Mouse (Mus musculus) CH12.LX (cell line): Measurements from ENCODE around the gene Arel1. TPM values are rescaled to one million over a fixed set of nuclear protein-coding genes. Genes with fewer than 3 reads are reported as not detected.

Experiments
- DNase-seq: peaks from one replicate; pipeline ENCODE4 v3.0.0-alpha.2; 2013; ENCODE audit errors: extremely low read depth
- H3K27ac ChIP-seq: 2 replicates; pipeline ENCODE4 v1.5.1; 2012; ENCODE audit warnings: low read depth, mild to moderate bottlenecking, control low read depth, moderate library complexity; ENCODE audit not compliant: insufficient read depth
- H3K27me3 ChIP-seq: replicated peaks from 2 replicates; pipeline ENCODE3; 2012; ENCODE audit warnings: inconsistent platforms
- H3K36me3 ChIP-seq, 2 experiments: replicated peaks in 1 of 2; 2 replicates each; pipeline versions ENCODE3 to v1.6.1; 2012; ENCODE audit warnings: inconsistent platforms in 1 of 2, low read length in 1 of 2, mild to moderate bottlenecking in 1 of 2, mixed read lengths in 1 of 2, moderate library complexity in 1 of 2; ENCODE audit not compliant: control insufficient read depth in 1 of 2, insufficient read depth in 1 of 2
- H3K4me1 ChIP-seq, 2 experiments: 2 replicates each; pipeline ENCODE4 v1.6.1; 2012; ENCODE audit warnings: inconsistent platforms in 1 of 2, moderate library complexity in 1 of 2; ENCODE audit not compliant: insufficient read depth in 2 of 2, control insufficient read depth in 1 of 2
- H3K4me2 ChIP-seq: 2 replicates; pipeline ENCODE4 v1.6.1; 2012; ENCODE audit warnings: low read depth, mild to moderate bottlenecking, control low read depth; ENCODE audit not compliant: poor library complexity, insufficient read depth, severe bottlenecking
- H3K4me3 ChIP-seq, 3 experiments: fragments of 150-350 bp in 1 of 3; sonication (generic) in 1 of 3; replicated peaks in 1 of 3; 2 replicates each; pipeline versions ENCODE3 to v1.5.1; 2011 to 2012; ENCODE audit warnings: low read depth in 2 of 3, low read length in 2 of 3, mild to moderate bottlenecking in 2 of 3, moderate library complexity in 2 of 3, control low read depth in 1 of 3, improper control_type of control experiment in 1 of 3, inconsistent platforms in 1 of 3, mixed read lengths in 1 of 3; ENCODE audit not compliant: poor library complexity in 1 of 3
- H3K79me2 ChIP-seq: replicated peaks from 2 replicates; pipeline ENCODE4 v1.6.1; 2012; ENCODE audit warnings: mild to moderate bottlenecking, moderate library complexity; ENCODE audit not compliant: control insufficient read depth, poor library complexity, insufficient read depth, severe bottlenecking; ENCODE audit errors: extremely low read depth
- H3K9ac ChIP-seq: 2 replicates; pipeline ENCODE4 v1.6.1; 2012; ENCODE audit warnings: low read depth, mild to moderate bottlenecking, control low read depth, moderate library complexity; ENCODE audit not compliant: insufficient read depth
- H3K9me3 ChIP-seq: replicated peaks from 2 replicates; pipeline ENCODE3; 2012; ENCODE audit warnings: low read length, inconsistent platforms, mixed read lengths
- CHD1 ChIP-seq: IDR thresholded peaks from 2 replicates; pipeline ENCODE4 v1.6.1; 2012; ENCODE audit warnings: low read depth, low read length, improper control_type of control experiment, inconsistent platforms
- EP300 ChIP-seq: IDR thresholded peaks from 2 replicates; pipeline ENCODE4 v1.6.1; 2011; ENCODE audit warnings: low read length, improper control_type of control experiment
- ETS1 ChIP-seq: conservative IDR thresholded peaks from 2 replicates; pipeline ENCODE4 v1.6.1; 2012; ENCODE audit warnings: low read depth, mild to moderate bottlenecking, inconsistent platforms, low read length, improper control_type of control experiment, moderate library complexity
- GABPA ChIP-seq: IDR thresholded peaks from 2 replicates; pipeline ENCODE4 v1.6.1; 2012; ENCODE audit warnings: low read depth, low read length, improper control_type of control experiment, inconsistent platforms; ENCODE audit not compliant: insufficient replicate concordance
- JUN ChIP-seq: IDR thresholded peaks from 2 replicates; pipeline ENCODE4 v1.6.1; 2011; ENCODE audit warnings: low read depth, mild to moderate bottlenecking, low read length, improper control_type of control experiment, moderate library complexity; ENCODE audit not compliant: insufficient read depth
- KAT2A ChIP-seq: IDR thresholded peaks from 2 replicates; pipeline ENCODE4 v1.6.1; 2012; ENCODE audit warnings: low read length, improper control_type of control experiment, inconsistent platforms; ENCODE audit not compliant: insufficient replicate concordance
- MAFK ChIP-seq: IDR thresholded peaks from 2 replicates; pipeline ENCODE4 v1.6.1; 2011; ENCODE audit warnings: low read length, improper control_type of control experiment; ENCODE audit not compliant: insufficient replicate concordance
- MAZ ChIP-seq: IDR thresholded peaks from 2 replicates; pipeline ENCODE4 v1.6.1; 2012; ENCODE audit warnings: low read depth, mild to moderate bottlenecking, inconsistent platforms, low read length, improper control_type of control experiment, moderate library complexity
- MEF2A ChIP-seq: IDR thresholded peaks from 2 replicates; pipeline ENCODE4 v1.6.1; 2014; ENCODE audit warnings: low read depth, mild to moderate bottlenecking, inconsistent platforms, low read length, improper control_type of control experiment, borderline replicate concordance
- MXI1 ChIP-seq: IDR thresholded peaks from 2 replicates; pipeline ENCODE4 v1.6.1; 2011; ENCODE audit warnings: mild to moderate bottlenecking, low read depth, low read length, improper control_type of control experiment
- MYC ChIP-seq: IDR thresholded peaks from 2 replicates; pipeline ENCODE4 v1.6.1; 2011; ENCODE audit warnings: low read depth, mild to moderate bottlenecking, improper control_type of control experiment, low read length
- NELFE ChIP-seq: IDR thresholded peaks from 2 replicates; pipeline ENCODE4 v1.6.1; 2011; ENCODE audit warnings: low read depth, low read length, improper control_type of control experiment
- POLR2AphosphoS2 ChIP-seq: IDR thresholded peaks from 2 replicates; pipeline ENCODE4 v1.6.1; 2011; ENCODE audit warnings: low read depth, low read length, improper control_type of control experiment
- UBTF ChIP-seq: IDR thresholded peaks from 2 replicates; pipeline ENCODE4 v1.6.1; 2012; ENCODE audit warnings: low read depth, mild to moderate bottlenecking, inconsistent platforms, low read length, improper control_type of control experiment, moderate library complexity
- ZMIZ1 ChIP-seq: IDR thresholded peaks from 2 replicates; pipeline ENCODE4 v1.6.1; 2012; ENCODE audit warnings: low read depth, mild to moderate bottlenecking, inconsistent platforms, low read length, improper control_type of control experiment
- ZNF384 ChIP-seq: IDR thresholded peaks from 2 replicates; pipeline ENCODE4 v1.6.1; 2012; ENCODE audit warnings: low read depth, low read length, improper control_type of control experiment, inconsistent platforms
- dilution Hi-C: fragments of 300-500 bp; cut with MboI; formaldehyde crosslinking; loops from 2 replicates; pipeline ENCODE4 v1.14.3; 2020; ENCODE audit warnings: low sequenced_read_pairs; ENCODE audit not compliant: extremely low pct_unique_long_range_greater_than_20kb, extremely low pct_ligation_motif_present
- in situ Hi-C: fragments of 300-500 bp; cut with MboI; formaldehyde crosslinking; loops from 3 replicates; pipeline ENCODE4 v1.14.3; 2019; ENCODE audit warnings: low sequenced_read_pairs, low pct_ligation_motif_present, low pct_unique_long_range_greater_than_20kb, mixed read lengths
- polyA plus RNA-seq: library from polyadenylated mRNA; unstranded; fragments of >175 nt; gene quantifications from 2 replicates; pipeline ENCODE4 v1.2.1, GENCODE M21; 2012; ENCODE audit warnings: low read depth; ENCODE audit not compliant: insufficient read length
- total RNA-seq, 2 experiments: library from RNA; depleted of rRNA; stranded (reverse); fragments of 300-350 nt in 1 of 2; fragments of >200 nt in 1 of 2; gene quantifications; 2 replicates each; pipeline ENCODE4 v1.2.3; 2012 to 2014

Arel1 gene
- total and polyA plus RNA-seq, 3 experiments, result 16.9 to 22.5 (median 21.6) TPM

DNA sequence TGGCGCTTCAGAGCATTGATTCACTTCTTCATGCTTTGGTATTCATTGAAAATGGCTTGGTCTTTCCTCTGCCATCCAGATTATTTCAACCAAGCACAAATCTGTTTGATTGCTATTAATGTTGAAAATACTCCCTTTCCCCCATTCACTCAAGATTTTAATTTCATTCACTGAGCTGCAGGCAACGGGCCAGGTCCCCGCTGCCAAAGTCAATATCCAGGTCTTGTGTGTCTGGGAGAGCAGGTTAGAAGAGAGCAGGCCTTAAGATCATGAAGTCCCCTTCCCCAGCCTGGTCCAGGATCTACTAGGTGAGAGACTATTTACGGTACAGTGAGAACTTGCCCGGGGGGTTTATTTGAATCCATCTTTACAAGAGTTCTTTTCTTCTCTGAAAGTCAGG, 55.7 kb downstream of the Arel1 start:
- H3K9ac ChIP-seq, result no peak overlapping the region
- H3K79me2 ChIP-seq, result no peaks in the 10 kb centered on the region
- dilution Hi-C loops, result no loop called here
- peaks cover 24 to 45% of the 10 kb centered on the region in 2 experiments for H3K36me3 ChIP-seq
- H3K9me3 ChIP-seq, result no peaks in the 10 kb centered on the region
- H3K4me3 ChIP-seq, result no peak overlapping the region
- in situ Hi-C loops, result no loop called here
- H3K4me1 ChIP-seq, result peaks cover 5 to 41% of the 10 kb centered on the region in 2 experiments; a peak in 3 of 4 replicates
- H3K27me3 ChIP-seq, result no peaks in the 10 kb centered on the region
- TF ChIP-seq ZMIZ1 (no peak), UBTF (no peak), MAFK (no peak), POLR2AphosphoS2 (no peak), NELFE (no peak), KAT2A (no peak), CHD1 (no peak), MAZ (no peak), MXI1 (no peak)
- H3K4me2 ChIP-seq, result no peak overlapping the region
- no peak for DNase-seq
- H3K27ac ChIP-seq, result no peak overlapping the region

DNA sequence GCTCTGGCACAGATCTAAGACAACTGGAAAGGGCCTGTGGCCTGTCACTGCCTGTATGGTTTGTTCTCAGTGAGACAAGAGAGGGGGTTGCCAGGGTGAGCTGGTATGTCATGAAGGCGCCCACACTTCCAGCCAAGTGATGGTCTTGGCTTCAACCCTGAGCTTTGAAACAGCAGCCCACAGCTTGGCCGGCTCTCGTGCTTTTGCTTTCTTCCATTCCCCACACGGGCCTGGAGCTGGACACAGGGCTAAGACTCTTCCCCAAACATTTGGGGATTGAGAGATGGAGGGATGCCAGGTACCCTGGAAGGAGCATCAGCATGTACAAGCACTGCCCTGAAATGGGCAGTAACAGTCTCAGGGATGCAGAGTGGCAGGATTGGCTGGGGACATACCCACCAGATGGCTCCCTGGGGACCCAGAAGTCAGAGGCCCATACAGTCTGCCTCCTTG, 58.0 kb downstream of the Arel1 start:
- H3K36me3 ChIP-seq, result peaks cover 6 to 23% of the 10 kb centered on the region in 2 experiments
- H3K4me2 ChIP-seq, result no peak overlapping the region
- no peak overlapping the region for H3K4me3 ChIP-seq
- no peak overlapping the region for H3K27ac ChIP-seq
- no peak overlapping the region for H3K9ac ChIP-seq
- in situ Hi-C loops, result no loop called here
- no peaks in the 10 kb centered on the region for H3K79me2 ChIP-seq
- DNase-seq, result no peak
- no peaks in the 10 kb centered on the region for H3K27me3 ChIP-seq
- no peak for TF ChIP-seq EP300
- no peak for TF ChIP-seq MAZ
- TF ChIP-seq ETS1, result no peak
- TF ChIP-seq KAT2A, result no peak
- TF ChIP-seq MYC, result no peak
- TF ChIP-seq ZNF384, result no peak
- no peak for TF ChIP-seq MEF2A
- TF ChIP-seq GABPA, result no peak
- no peak for TF ChIP-seq CHD1
- TF ChIP-seq JUN, result no peak
- TF ChIP-seq, all 38 proteins: peak for 0
- dilution Hi-C loops, result no loop called here
- Histone ChIP-seq H3K9me3 (no peaks in the 10 kb centered on the region), H3K4me1 (peaks cover 9 to 54% of the 10 kb centered on the region in 2 experiments)
